25 mouse cellular contexts compared by ENCODE assay signal in genomic region chr11:32109911-32110310, GRCm38 (mm10).
A peak's percentile ranks its signal among the peaks of the same experiment; 100 is the strongest.
DNase-seq lines count a peak whose midpoint lies in the region; ATAC-seq and TF ChIP-seq lines count a peak whose summit lies in the region.
"Had no signal": no experiment of that assay in that cellular context is flagged by ENCODE, and none has a peak within 500 bp of the region (broad histone marks: within the 10 kb centered on the region; RNA-seq: fewer than 3 reads in every experiment).

No protein-coding gene starts in this region.

- no peak for ATAC-seq in forebrain, postnatal 0 days
- ATAC-seq in liver, postnatal 0 days, result no peak
- ATAC-seq in liver, embryonic 11.5 days (replicated peaks; ENCODE audit: low FRiP score), result no peak
- ATAC-seq: activated CD4-positive, CD25-positive, alpha-beta regulatory T cell, adult 4 months; intestine, embryonic 16.5 days; midbrain, embryonic 15.5 days; Patski had no signal

- no peak overlapping the region for H3K4me3 ChIP-seq in forebrain, postnatal 0 days (ENCODE audit: low read depth, low read length)
- H3K4me3 ChIP-seq in forebrain, embryonic 10.5 days, result no peak overlapping the region
- H3K4me3 ChIP-seq in liver, postnatal 0 days (ENCODE audit: low read depth, low read length), result no peak overlapping the region
- no peak overlapping the region for H3K4me3 ChIP-seq in liver, embryonic 11.5 days (ENCODE audit: low read depth, low read length)
- H3K4me3 ChIP-seq: hindbrain, embryonic 15.5 days; kidney, embryonic 15.5 days; limb, embryonic 10.5 days; megakaryocyte, embryonic 14.5 days; midbrain, embryonic 15.5 days; stomach, embryonic 15.5 days had no signal

- H3K9ac ChIP-seq in forebrain, postnatal 0 days, result no peak overlapping the region
- no peak overlapping the region for H3K9ac ChIP-seq in liver, postnatal 0 days (replicated peaks)
- H3K9ac ChIP-seq in liver, embryonic 11.5 days (ENCODE audit: low read depth, low read length), result no peak overlapping the region
- H3K9ac ChIP-seq: hindbrain, embryonic 15.5 days; kidney, embryonic 15.5 days; midbrain, embryonic 15.5 days; stomach, embryonic 15.5 days had no signal

- no peak overlapping the region for H3K27ac ChIP-seq in forebrain, postnatal 0 days (ENCODE audit: low read depth, low read length)
- no peak overlapping the region for H3K27ac ChIP-seq in forebrain, embryonic 10.5 days
- H3K27ac ChIP-seq in liver, postnatal 0 days (ENCODE audit: low read depth), result no peak overlapping the region
- no peak overlapping the region for H3K27ac ChIP-seq in liver, embryonic 11.5 days (ENCODE audit: low read depth, low read length)
- H3K27ac ChIP-seq: hindbrain, embryonic 15.5 days; kidney, embryonic 15.5 days; limb, embryonic 10.5 days; stomach, embryonic 15.5 days had no signal

- no peak overlapping the region for H3K4me2 ChIP-seq in forebrain, postnatal 0 days (ENCODE audit: low read depth)
- no peak overlapping the region for H3K4me2 ChIP-seq in liver, postnatal 0 days (ENCODE audit: low read depth, low read length)
- H3K4me2 ChIP-seq in liver, embryonic 11.5 days, result no peak overlapping the region
- H3K4me2 ChIP-seq: hindbrain, embryonic 15.5 days; kidney, embryonic 15.5 days; midbrain, embryonic 15.5 days; stomach, embryonic 15.5 days had no signal

- peak; percentile 40 for TF ChIP-seq CTCF in forebrain, postnatal 0 days (IDR thresholded peaks at IDR 0.05; ENCODE audit: low read depth)
- TF ChIP-seq CTCF in liver, postnatal 0 days (IDR thresholded peaks at IDR 0.05; ENCODE audit: low read depth), result peak; percentile 24; the same call in 1 of the 2 replicates

- TF ChIP-seq EP300 in liver, postnatal 0 days (IDR thresholded peaks at IDR 0.05; ENCODE audit: low read depth), result no peak

- H3K36me3 ChIP-seq in forebrain, postnatal 0 days (ENCODE audit: insufficient read depth), result no peaks in the 10 kb centered on the region
- peaks cover 6% of the 10 kb centered on the region for H3K36me3 ChIP-seq in forebrain, embryonic 10.5 days (replicated peaks)
- H3K36me3 ChIP-seq in liver, postnatal 0 days (replicated peaks; ENCODE audit: insufficient read depth, low read length), result no peaks in the 10 kb centered on the region
- no peaks in the 10 kb centered on the region for H3K36me3 ChIP-seq in liver, embryonic 11.5 days (ENCODE audit: control insufficient read depth, insufficient read depth, low read length)
- H3K36me3 ChIP-seq: hindbrain, embryonic 15.5 days; kidney, embryonic 15.5 days; limb, embryonic 10.5 days; midbrain, embryonic 15.5 days; stomach, embryonic 15.5 days had no signal

- peaks cover 21% of the 10 kb centered on the region for H3K4me1 ChIP-seq in forebrain, postnatal 0 days (ENCODE audit: insufficient read depth)
- peaks cover 67% of the 10 kb centered on the region for H3K4me1 ChIP-seq in forebrain, embryonic 10.5 days
- no peaks in the 10 kb centered on the region for H3K4me1 ChIP-seq in liver, postnatal 0 days (ENCODE audit: insufficient read depth)
- no peaks in the 10 kb centered on the region for H3K4me1 ChIP-seq in liver, embryonic 11.5 days (replicated peaks; ENCODE audit: control insufficient read depth, insufficient read depth, low read length)
- H3K4me1 ChIP-seq: megakaryocyte, embryonic 14.5 days; stomach, embryonic 15.5 days had no signal

- no peak for DNase-seq in forebrain, postnatal 0 days
- no peak for DNase-seq in forebrain, embryonic 10.5 days (ENCODE audit: extremely low spot score, low spot score)
- DNase-seq in liver, postnatal 0 days, result no peak
- DNase-seq in liver, embryonic 11.5 days (ENCODE audit: low spot score), result no peak
- DNase-seq in A20 (ENCODE audit: low read depth, low spot score) (peak; percentile 24), ZHBTc4 (ENCODE audit: low read depth, low spot score) (peak; percentile 70)
- DNase-seq in B cell, adult 2 months, result no peak
- no peak for DNase-seq in right cerebral cortex, postnatal 4 days
- DNase-seq: adrenal gland, adult 8-10 months; cerebellum, adult 18-20 months; cerebellum, postnatal 14 days; gastrocnemius, postnatal 25 days; heart, postnatal 4 days; lung, adult 2 months; lung, postnatal 14 days; right cerebral cortex, adult 18-20 months had no signal

- no peaks in the 10 kb centered on the region for H3K9me3 ChIP-seq in forebrain, postnatal 0 days (ENCODE audit: low read length)
- H3K9me3 ChIP-seq in forebrain, embryonic 10.5 days, result peaks cover 10% of the 10 kb centered on the region
- no peaks in the 10 kb centered on the region for H3K9me3 ChIP-seq in liver, postnatal 0 days (ENCODE audit: low read length)
- no peaks in the 10 kb centered on the region; the same call in 1 of the 2 replicates for H3K9me3 ChIP-seq in liver, embryonic 11.5 days (ENCODE audit: control insufficient read depth, low read length)
- H3K9me3 ChIP-seq: hindbrain, embryonic 15.5 days; limb, embryonic 10.5 days; midbrain, embryonic 15.5 days; stomach, embryonic 15.5 days had no signal

- WGBS in forebrain, postnatal 0 days, result 94% methylated on average over 3 of the region's 3 CpGs
- WGBS in forebrain, embryonic 10.5 days, result 77% methylated on average over 3 of the region's 3 CpGs
- 85% methylated on average over 3 of the region's 3 CpGs for WGBS in liver, postnatal 0 days (ENCODE audit: insufficient replicate concordance)
- WGBS in liver, embryonic 11.5 days, result 81% methylated on average over 3 of the region's 3 CpGs

- H3K27me3 ChIP-seq in forebrain, postnatal 0 days (ENCODE audit: insufficient read depth, low read length), result no peaks in the 10 kb centered on the region
- H3K27me3 ChIP-seq in forebrain, embryonic 10.5 days (ENCODE audit: poor library complexity, severe bottlenecking), result peaks cover 43% of the 10 kb centered on the region
- H3K27me3 ChIP-seq in liver, postnatal 0 days (ENCODE audit: insufficient read depth, low read length), result no peaks in the 10 kb centered on the region
- no peaks in the 10 kb centered on the region for H3K27me3 ChIP-seq in liver, embryonic 11.5 days (replicated peaks; ENCODE audit: control insufficient read depth, insufficient read depth, low read length)
- H3K27me3 ChIP-seq: hindbrain, embryonic 15.5 days; kidney, embryonic 15.5 days; midbrain, embryonic 15.5 days; stomach, embryonic 15.5 days had no signal

Comparison
In these comparisons a context has a peak if more than half of its experiments do, and no peak if none do; other contexts are left out.
1. DNase-seq: peak in A20 (single experiment) and ZHBTc4 (single experiment); none in forebrain, postnatal 0 days (single experiment), forebrain, embryonic 10.5 days (single experiment), liver, postnatal 0 days (single experiment), liver, embryonic 11.5 days (single experiment), B cell, adult 2 months (0 of 2) and right cerebral cortex, postnatal 4 days (single experiment).